Mouse (Mus musculus) limb, embryonic 14.5 days (tissue): ENCODE measurements at regions not wholly inside any gene's neighbourhood (a gene's known extent, or its start where the extent isn't known, plus 50 kb on each side); places are given as distances from the start of the nearest gene placed in this dataset.
A peak's percentile ranks its signal among the peaks of the same experiment; 100 is the strongest.

Source experiments
- ATAC-seq: fragments of 200-750 bp; cut with Nextera tagmentation; 2 replicates; pipeline ENCODE4 v1.8.0; 2017; ENCODE audit warnings: low read depth, moderate number of reproducible peaks, moderate TSS enrichment; ENCODE audit not compliant: low FRiP score
- DNase-seq: peaks from one replicate; pipeline ENCODE4 v3.0.0-alpha.2; 2015; ENCODE audit warnings: low spot score
- H3K27ac ChIP-seq: fragments of 300-500 bp; sonication (generic); replicated peaks from 2 replicates; pipeline ENCODE4 v1.5.1; 2014; ENCODE audit warnings: low read depth, mild to moderate bottlenecking, low read length, moderate library complexity, mixed read lengths
- H3K27me3 ChIP-seq: fragments of 300-500 bp; sonication (generic); 2 replicates; pipeline ENCODE4 v1.6.1; 2014; ENCODE audit warnings: low read length, mixed read lengths; ENCODE audit not compliant: control insufficient read depth, insufficient read depth
- H3K36me3 ChIP-seq: fragments of 300-500 bp; sonication (generic); 2 replicates; pipeline ENCODE4 v1.6.1; 2014; ENCODE audit warnings: mild to moderate bottlenecking, low read length, moderate library complexity, mixed read lengths; ENCODE audit not compliant: control insufficient read depth, insufficient read depth
- H3K4me1 ChIP-seq: fragments of 300-500 bp; sonication (generic); 2 replicates; pipeline ENCODE4 v1.6.1; 2014; ENCODE audit warnings: antibody characterized with exemption, low read length, mixed read lengths; ENCODE audit not compliant: control insufficient read depth, insufficient read depth
- H3K4me2 ChIP-seq: fragments of 300-500 bp; sonication (generic); replicated peaks from 2 replicates; pipeline ENCODE4 v1.6.1; 2014; ENCODE audit warnings: low read depth, mild to moderate bottlenecking, low read length, moderate library complexity; ENCODE audit not compliant: severe bottlenecking
- H3K4me3 ChIP-seq: fragments of 300-500 bp; sonication (generic); replicated peaks from 2 replicates; pipeline ENCODE4 v1.5.1; 2014; ENCODE audit warnings: low read length
- H3K9ac ChIP-seq: fragments of 300-500 bp; sonication (generic); 2 replicates; pipeline ENCODE4 v1.6.1; 2014; ENCODE audit warnings: mild to moderate bottlenecking, low read depth, low read length, moderate library complexity; ENCODE audit not compliant: severe bottlenecking
- H3K9me3 ChIP-seq: fragments of 300-500 bp; sonication (generic); 2 replicates; pipeline ENCODE4 v1.6.1; 2016; ENCODE audit warnings: low read length; ENCODE audit not compliant: control insufficient read depth
- POLR2A ChIP-seq: fragments of 200-500 bp; IDR thresholded peaks from 2 replicates; pipeline ENCODE4 v1.8.0; 2012; ENCODE audit warnings: inconsistent platforms, mild to moderate bottlenecking, moderate library complexity, borderline replicate concordance; ENCODE audit not compliant: insufficient read depth, insufficient read length; ENCODE audit errors: extremely low read depth
- WGBS: fragments of 180-500 bp; shearing (Covaris S2); extraction: QIAGEN DNeasy Blood & Tissue Kit; methylation state at CpG from one replicate; pipeline ENCODE4 v1.1.7; 2014; 5-methylcytosine and 5-hydroxymethylcytosine counted together

GRCm38 (mm10) chr10:99517944-99518343, 241.5 kb downstream of the Csl start:
- ATAC-seq (no peak), DNase-seq (no peak)
- H3K9me3 ChIP-seq: no peaks in the 10 kb centered on the region
- H3K4me1 ChIP-seq: no peaks in the 10 kb centered on the region
- H3K36me3 ChIP-seq: no peaks in the 10 kb centered on the region
- no peak overlapping the region for H3K9ac ChIP-seq
- 83% methylated on average over 4 of the region's 4 CpGs for WGBS
- H3K27ac ChIP-seq: no peak overlapping the region
- no peak overlapping the region for H3K4me3 ChIP-seq
- H3K27me3 ChIP-seq: no peaks in the 10 kb centered on the region
- no peak overlapping the region for H3K4me2 ChIP-seq
- TF ChIP-seq POLR2A: no peak

- no peak overlapping the region; the same call in 1 of the 2 replicates for H3K9ac ChIP-seq
- 40% methylated on average over 4 of the region's 4 CpGs for WGBS
Measured at GRCm38 (mm10) chr10:99519479-99519878, 240.0 kb downstream of the Csl start.

GRCm38 (mm10) chr10:99523817-99524216, 235.6 kb downstream of the Csl start:
- no peak for TF ChIP-seq POLR2A
- no peak overlapping the region for H3K27ac ChIP-seq
- no peak for DNase-seq
- 84% methylated on average over 5 of the region's 5 CpGs for WGBS
- ATAC-seq: no peak
- H3K4me2 ChIP-seq: no peak overlapping the region
- H3K4me3 ChIP-seq: no peak overlapping the region
- no peaks in the 10 kb centered on the region for H3K27me3 ChIP-seq
- H3K9me3 ChIP-seq: no peaks in the 10 kb centered on the region
- peaks cover 13% of the 10 kb centered on the region for H3K4me1 ChIP-seq
- no peak overlapping the region for H3K9ac ChIP-seq
- H3K36me3 ChIP-seq: no peaks in the 10 kb centered on the region

More at GRCm38 (mm10) chr10:99519479-99519878, 240.0 kb downstream of the Csl start:
- Histone ChIP-seq H3K9me3 (no peaks in the 10 kb centered on the region), H3K27ac (no peak overlapping the region), H3K27me3 (no peaks in the 10 kb centered on the region), H3K4me3 (no peak overlapping the region), H3K4me1 (peaks cover 3% of the 10 kb centered on the region), H3K36me3 (no peaks in the 10 kb centered on the region), H3K4me2 (no peak overlapping the region)
- DNase-seq: no peak
- ATAC-seq: no peak
- TF ChIP-seq POLR2A: no peak

GRCm38 (mm10) chr10:99524273-99525212, 234.9 kb downstream of the Csl start:
- no peak overlapping the region for H3K4me3 ChIP-seq
- peak overlapping the region; percentile 0; the same call in 1 of the 2 replicates for H3K9ac ChIP-seq
- ATAC-seq (peak; percentile 34; the same call in 1 of the 2 replicates), DNase-seq (no peak)
- no peak overlapping the region for H3K27ac ChIP-seq
- 26% methylated on average over 20 of the region's 20 CpGs for WGBS
- no peaks in the 10 kb centered on the region for H3K36me3 ChIP-seq
- H3K4me1 ChIP-seq: peaks cover 13% of the 10 kb centered on the region
- no peaks in the 10 kb centered on the region for H3K9me3 ChIP-seq
- H3K27me3 ChIP-seq: no peaks in the 10 kb centered on the region
- peak overlapping the region; percentile 8 for H3K4me2 ChIP-seq
- TF ChIP-seq POLR2A: no peak

- DNase-seq (no peak), ATAC-seq (no peak)
- H3K27ac ChIP-seq: no peak overlapping the region
- H3K9ac ChIP-seq: no peak overlapping the region
- H3K27me3 ChIP-seq: no peaks in the 10 kb centered on the region
- no peak overlapping the region for H3K4me3 ChIP-seq
- peaks cover 13% of the 10 kb centered on the region for H3K4me1 ChIP-seq
- no peak overlapping the region for H3K4me2 ChIP-seq
- WGBS: 88% methylated on average over 4 of the region's 4 CpGs
- TF ChIP-seq POLR2A: no peak
- no peaks in the 10 kb centered on the region for H3K9me3 ChIP-seq
- H3K36me3 ChIP-seq: no peaks in the 10 kb centered on the region
Measured at GRCm38 (mm10) chr10:99526148-99526547, 233.3 kb downstream of the Csl start.
